Comparison of ENCODE assay signal across 36 mouse cellular contexts in the genomic region with DNA sequence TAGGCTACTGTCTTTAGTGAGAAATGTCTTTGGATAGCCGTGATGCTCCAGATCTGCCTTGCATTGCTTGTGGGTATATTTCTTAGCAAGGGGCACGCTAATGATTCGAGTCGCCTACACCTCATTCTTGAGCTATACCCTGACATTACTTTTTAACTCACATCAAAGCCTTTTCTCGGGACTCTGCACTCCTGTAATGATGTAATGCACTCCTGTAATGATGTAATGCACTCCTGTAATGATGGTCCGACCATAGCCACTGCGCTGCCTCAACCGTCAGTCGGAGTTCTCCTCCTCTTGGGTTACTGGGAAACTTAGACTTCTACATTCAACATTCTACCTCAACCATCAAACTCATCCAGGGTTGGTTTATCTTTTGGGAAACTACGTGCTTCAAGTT. TPM values are rescaled to one million over a fixed set of nuclear protein-coding genes. Genes with fewer than 3 reads are reported as not detected.
"Had no signal": no experiment of that assay in that cellular context is flagged by ENCODE, and none has a peak within 500 bp of the region (broad histone marks: within the 10 kb centered on the region; RNA-seq: fewer than 3 reads in every experiment).

No protein-coding gene starts in this region.

- H3K9ac ChIP-seq: heart, embryonic 12.5 days; heart, embryonic 13.5 days; heart, embryonic 15.5 days; hindbrain, embryonic 12.5 days; hindbrain, embryonic 13.5 days; hindbrain, embryonic 14.5 days; hindbrain, embryonic 15.5 days; intestine, embryonic 15.5 days; kidney, embryonic 15.5 days had no signal

- H3K36me3 ChIP-seq: heart, embryonic 10.5 days; heart, embryonic 12.5 days; heart, embryonic 13.5 days; heart, embryonic 15.5 days; hindbrain, embryonic 10.5 days; hindbrain, embryonic 12.5 days; hindbrain, embryonic 13.5 days; hindbrain, embryonic 15.5 days; intestine, embryonic 15.5 days; kidney, embryonic 15.5 days had no signal

- H3K9me3 ChIP-seq: heart, embryonic 10.5 days; heart, embryonic 12.5 days; heart, embryonic 13.5 days; heart, embryonic 15.5 days; hindbrain, embryonic 10.5 days; hindbrain, embryonic 12.5 days; hindbrain, embryonic 13.5 days; hindbrain, embryonic 15.5 days; intestine, embryonic 15.5 days; kidney, embryonic 15.5 days had no signal

- H3K4me1 ChIP-seq: heart, embryonic 12.5 days; hindbrain, embryonic 13.5 days; hindbrain, embryonic 15.5 days; intestine, embryonic 15.5 days had no signal

- H3K27me3 ChIP-seq: heart, embryonic 12.5 days; heart, embryonic 15.5 days; hindbrain, embryonic 12.5 days; hindbrain, embryonic 15.5 days; intestine, embryonic 15.5 days had no signal

- H3K4me2 ChIP-seq: heart, embryonic 11.5 days; heart, embryonic 12.5 days; heart, embryonic 13.5 days; heart, embryonic 15.5 days; hindbrain, embryonic 12.5 days; hindbrain, embryonic 13.5 days; hindbrain, embryonic 14.5 days; hindbrain, embryonic 15.5 days; intestine, embryonic 15.5 days; kidney, embryonic 15.5 days had no signal

- H3K4me3 ChIP-seq: heart, embryonic 10.5 days; heart, embryonic 12.5 days; heart, embryonic 13.5 days; heart, embryonic 15.5 days; hindbrain, embryonic 10.5 days; hindbrain, embryonic 12.5 days; hindbrain, embryonic 13.5 days; hindbrain, embryonic 15.5 days; intestine, embryonic 15.5 days; kidney, embryonic 15.5 days; layer of hippocampus, adult 2 months had no signal

- DNase-seq: heart, postnatal 10 days; heart, postnatal 14 days; heart, postnatal 36 days; heart, postnatal 4 days; kidney, adult 11 months; kidney, adult 18-20 months; kidney, adult 2 months; kidney, adult 8-10 months; kidney, adult 9 months; kidney, postnatal 10 days; kidney, postnatal 14 days; kidney, postnatal 25 days; kidney, postnatal 36 days; kidney, postnatal 4 days; layer of hippocampus, adult 9-11 months; layer of hippocampus, postnatal 36 days had no signal

- ATAC-seq: hindbrain, embryonic 16.5 days; hindbrain, postnatal 0 days; inflammation-experienced regulatory T-cells, adult 6 months; intestine, embryonic 15.5 days; intestine, embryonic 16.5 days; intestine, postnatal 0 days had no signal

- H3K27ac ChIP-seq: heart, embryonic 10.5 days; heart, embryonic 13.5 days; heart, embryonic 15.5 days; hindbrain, embryonic 10.5 days; hindbrain, embryonic 12.5 days; hindbrain, embryonic 13.5 days; hindbrain, embryonic 14.5 days; hindbrain, embryonic 15.5 days; hindbrain, postnatal 0 days; intestine, embryonic 15.5 days; kidney, embryonic 15.5 days; kidney, postnatal 0 days; layer of hippocampus, adult 2 months had no signal

RNA-seq across cellular contexts. Expression of a gene that starts 32.2 kb away (rescaled TPM):
- total RNA-seq: hematopoietic stem cell, adult 5-6 weeks; layer of hippocampus, adult 2 months; layer of hippocampus, postnatal 36 days had no signal
